Mouse (Mus musculus) MEL-GATA-1-ER (cell line): ENCODE data around the gene Hacd2.

Experiments used
- DNase-seq: peaks from one replicate; pipeline ENCODE4 v3.0.0-alpha.2; 2012; ENCODE audit warnings: low read depth; ENCODE audit errors: extremely low read depth

Gene Hacd2

DNA sequence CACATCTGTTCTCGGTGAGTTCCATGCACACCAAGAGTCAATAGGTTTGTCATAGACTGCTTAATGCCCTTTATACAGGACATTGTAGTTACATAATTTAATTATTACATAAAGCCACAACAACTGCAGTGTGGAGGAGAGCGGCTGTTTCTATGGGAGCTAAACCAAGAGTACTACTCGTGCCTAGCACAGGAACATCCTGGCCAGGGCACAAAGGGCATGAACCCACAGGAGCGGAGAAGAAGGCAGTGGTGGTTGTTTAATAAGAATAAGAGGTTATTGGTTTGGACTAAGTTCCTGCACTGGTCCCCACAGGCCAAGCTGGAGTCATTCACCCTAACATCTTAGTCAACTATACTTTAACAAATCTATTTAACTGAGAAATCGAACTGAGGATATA, 16.0 kb upstream of the Hacd2 start:
- no peak for DNase-seq

DNA sequence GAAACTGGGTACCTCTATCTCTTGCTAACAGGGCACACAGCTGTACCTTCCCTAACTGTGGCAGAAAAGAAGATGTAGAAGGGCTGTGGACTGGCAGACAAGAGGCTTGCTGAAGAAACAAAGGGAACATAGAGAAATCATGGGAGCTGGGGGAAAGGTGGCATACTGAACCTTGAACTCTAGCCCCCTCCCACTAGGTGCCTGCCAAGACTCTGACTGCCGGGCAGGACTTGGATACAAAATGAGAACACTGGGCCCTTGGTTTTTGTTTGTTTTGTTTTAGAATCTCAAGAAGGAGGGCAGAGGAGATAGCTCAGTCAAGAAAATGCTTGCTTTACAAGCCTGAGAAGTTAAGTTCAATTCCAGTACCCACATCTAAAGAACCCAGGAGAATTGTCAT, 14.9 kb upstream of the Hacd2 start:
- DNase-seq: no peak

DNA sequence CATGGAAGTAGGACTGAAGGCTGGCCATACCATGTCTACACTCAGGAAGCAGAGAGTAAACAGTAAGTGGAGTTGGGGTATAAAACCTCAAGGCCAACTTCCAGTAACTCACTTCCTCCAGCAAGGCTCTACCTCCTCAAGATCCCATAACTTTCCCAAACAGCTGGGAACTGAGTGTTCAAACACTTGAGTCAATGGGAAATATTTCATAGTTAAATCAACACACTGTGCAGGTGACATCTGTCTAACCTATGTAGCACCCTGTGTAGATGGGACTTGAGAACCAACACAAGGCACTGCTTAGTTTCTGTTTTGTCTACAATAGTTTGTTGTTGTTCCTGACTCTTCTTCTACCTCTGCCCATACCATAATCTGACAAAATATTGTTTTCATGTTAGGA, 13.8 kb upstream of the Hacd2 start:
- no peak for DNase-seq

DNA sequence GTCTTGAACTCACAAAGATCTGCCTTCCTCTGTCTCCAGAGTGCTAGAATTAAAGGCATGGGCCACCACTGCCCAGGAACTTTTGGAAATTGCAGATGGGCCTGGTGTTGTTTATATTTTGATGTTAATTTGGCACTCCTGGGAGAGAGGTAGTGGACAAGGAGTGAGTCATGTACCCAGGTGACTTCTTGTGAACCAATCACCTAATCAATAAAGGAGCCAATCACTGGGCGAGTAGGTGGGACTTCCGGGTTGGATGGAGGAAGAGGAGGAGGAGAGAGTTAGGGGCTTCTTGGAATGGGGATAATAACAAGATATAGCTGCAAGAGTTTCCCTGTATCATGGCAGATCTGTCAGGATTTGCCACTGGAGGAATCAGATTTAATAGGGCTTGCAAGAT, 8.7 kb upstream of the Hacd2 start:
- DNase-seq: no peak

DNA sequence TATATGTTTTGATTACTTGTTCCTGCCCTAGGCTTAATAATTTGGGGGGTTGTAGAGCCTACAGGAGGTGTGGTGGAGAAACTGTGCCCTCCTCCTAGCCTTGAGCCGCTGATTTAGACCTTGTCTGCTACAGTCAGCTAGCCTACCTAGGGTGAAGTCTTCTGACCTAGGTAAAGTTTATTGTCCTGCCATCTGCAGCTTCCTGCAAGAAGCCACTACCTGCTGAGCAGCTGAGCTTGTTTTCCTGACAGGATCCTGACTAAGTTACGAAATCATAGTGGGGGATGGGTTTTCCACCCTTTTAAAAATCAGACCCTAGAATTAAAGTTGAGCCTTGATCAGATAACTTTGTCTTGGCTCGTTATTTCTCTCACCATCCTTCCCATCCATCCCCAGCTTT, 5.7 kb upstream of the Hacd2 start:
- DNase-seq: no peak

DNA sequence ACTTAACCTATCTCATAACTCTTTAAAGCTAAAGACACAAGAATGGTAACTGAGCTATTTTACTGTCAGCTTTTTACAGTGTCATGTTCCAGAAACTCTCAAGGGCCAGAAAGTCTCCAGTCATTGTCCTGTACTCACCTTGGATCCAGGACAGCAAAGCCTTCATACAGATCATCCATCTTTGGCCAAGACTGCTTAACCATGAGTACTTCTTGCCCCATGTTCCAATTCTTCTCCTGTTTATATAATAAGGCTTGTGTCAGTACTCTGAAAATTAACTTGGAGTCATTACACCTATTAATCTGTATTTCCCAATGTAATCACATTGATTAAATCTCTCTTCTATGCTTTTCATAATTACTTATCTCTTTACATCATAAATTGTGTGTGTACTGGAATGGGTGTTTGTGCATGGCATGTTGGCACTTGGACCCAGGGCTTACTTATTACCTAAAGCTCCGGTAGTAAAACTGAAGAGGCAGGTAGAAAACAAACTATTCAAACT, 3.7 kb upstream of the Hacd2 start:
- DNase-seq: no peak

DNA sequence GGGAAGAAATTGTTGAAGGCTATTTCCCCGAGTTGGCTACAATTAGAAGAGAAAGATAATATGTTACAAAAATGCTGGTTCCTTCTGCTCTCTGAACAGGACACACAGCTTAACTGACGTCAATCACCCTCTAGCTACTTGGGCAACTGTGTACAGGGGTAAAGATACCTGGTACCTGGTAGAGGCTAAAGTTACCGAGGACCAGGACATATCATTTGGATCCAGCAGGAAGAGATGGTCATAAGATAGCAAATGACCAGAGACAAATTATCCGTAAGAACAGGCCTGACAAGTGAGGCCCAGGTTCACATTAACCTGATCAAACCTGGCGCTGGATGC, 356 bp upstream of the Hacd2 start:
- DNase-seq: no peak

DNA sequence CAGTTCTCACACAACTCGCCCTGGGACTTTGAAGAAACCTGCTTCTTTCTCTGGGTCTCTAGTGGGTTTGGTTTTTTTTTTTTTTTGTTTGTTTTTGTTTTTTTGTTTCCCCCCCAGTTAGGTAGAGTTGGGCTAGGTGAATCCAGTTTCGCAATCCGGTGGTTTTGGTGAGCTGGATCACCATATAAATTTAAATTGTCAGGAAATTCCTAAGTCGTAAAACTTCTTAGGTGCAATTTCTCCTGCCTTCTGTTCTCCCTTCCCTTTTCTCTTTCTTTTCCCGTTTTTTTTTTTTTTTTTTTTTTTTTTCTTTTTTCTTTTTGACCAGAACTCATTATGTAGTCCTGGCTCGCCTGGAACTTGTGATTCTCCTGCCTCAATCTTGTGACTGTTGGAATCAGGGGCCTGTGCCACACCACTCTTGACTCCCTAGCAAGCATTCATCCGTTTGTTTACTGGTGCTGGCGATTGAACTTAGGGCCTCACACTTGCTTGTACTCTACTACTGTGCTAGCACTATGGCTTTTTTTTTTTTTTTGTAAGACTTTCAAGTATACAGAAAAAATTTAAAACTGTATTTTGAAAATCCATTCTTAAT, 1.0 kb downstream of the Hacd2 start:
- DNase-seq: no peak

DNA sequence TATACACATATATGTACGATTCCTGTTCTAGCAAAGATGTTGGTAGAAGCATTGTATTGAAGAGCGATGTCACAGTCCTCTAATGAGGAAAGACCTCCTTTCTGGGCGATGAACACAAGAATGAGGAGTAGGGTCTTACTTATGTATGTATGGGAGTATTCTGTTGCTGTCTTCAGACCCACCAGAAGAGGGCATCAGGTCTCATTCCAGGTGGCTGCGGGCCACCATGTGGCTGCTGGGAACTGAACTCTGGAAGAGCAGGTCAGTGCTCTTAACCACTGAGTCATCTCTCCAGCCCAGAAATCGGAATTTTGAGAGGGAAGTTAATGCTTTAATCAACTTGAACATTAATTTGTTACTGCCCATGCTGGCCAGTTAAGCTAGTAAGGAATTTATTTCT, 2.1 kb downstream of the Hacd2 start:
- DNase-seq: no peak

DNA sequence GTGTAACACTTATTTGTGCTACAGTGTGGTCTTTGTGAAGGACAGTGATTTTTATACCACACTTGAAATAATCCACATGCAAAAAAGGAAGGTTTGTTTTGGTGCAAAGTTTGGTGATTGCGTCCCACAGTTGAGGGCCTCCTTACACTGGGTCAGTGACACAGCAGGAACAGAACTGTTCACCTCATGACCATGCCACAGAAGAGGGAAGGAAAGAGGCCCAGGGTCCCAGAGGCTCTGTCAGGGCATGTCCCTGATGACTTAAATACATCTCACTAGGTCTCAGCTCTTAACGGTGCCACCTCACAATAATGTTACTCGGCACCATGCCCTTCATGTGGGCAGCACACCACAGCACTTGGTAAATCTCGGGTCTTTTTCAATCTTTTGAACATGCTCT, 3.1 kb downstream of the Hacd2 start:
- DNase-seq: no peak

DNA sequence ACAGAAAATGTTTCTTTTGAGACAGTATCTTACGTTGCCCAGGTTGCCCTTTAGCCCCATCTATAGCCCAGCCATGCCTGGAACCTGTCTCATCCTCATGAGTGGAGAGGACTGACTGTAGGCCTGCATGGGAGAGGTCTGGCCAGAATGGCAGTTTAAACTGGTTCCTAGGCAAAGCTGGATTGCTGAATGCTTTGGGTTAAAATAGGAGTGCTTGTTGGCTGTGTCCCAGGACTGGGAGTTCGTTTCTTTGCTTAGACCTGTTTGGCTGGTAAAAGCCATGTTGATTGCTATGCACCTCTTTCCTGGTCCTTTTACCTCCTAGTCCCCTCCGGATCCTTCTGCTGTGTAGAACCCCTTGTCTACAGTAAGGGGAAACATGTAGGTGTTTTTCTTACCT, 11.0 kb downstream of the Hacd2 start:
- DNase-seq: no peak

DNA sequence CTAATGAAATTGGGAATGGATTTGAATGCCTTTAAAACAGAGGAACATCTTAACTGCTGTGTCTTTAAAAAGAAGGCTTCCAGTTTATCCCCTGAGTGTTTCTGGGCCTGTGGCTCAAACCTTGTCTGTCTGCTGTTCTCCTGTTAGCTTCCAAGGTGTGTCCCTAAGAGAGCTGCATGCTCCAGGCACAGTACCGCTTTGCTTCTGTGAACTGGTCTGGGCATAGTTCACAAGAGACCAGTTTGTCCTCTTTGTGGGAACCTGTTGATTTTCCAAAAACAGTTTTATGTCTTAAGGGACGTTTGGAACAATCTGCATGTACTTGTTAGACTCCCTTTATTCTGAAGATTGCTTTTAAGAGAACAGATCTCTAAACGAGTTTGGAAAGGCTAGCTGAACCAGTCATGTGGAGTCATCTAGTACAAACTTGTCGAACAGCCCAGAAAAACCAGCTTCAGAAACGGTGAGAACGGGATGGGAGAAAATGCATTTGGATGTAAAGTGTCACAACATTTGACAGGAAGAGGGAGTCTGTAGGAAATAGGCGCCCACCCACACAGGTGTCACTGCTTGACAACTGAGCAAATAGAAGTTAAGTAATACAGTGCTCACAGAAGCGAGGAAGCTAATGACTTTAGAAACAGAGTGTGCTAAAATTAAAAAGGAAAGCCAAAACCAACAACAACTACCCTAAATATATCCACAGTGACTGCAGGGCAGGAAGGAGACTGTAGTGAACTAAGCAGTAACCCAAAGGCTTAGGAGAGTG, 11.8 kb downstream of the Hacd2 start:
- DNase-seq: no peak

DNA sequence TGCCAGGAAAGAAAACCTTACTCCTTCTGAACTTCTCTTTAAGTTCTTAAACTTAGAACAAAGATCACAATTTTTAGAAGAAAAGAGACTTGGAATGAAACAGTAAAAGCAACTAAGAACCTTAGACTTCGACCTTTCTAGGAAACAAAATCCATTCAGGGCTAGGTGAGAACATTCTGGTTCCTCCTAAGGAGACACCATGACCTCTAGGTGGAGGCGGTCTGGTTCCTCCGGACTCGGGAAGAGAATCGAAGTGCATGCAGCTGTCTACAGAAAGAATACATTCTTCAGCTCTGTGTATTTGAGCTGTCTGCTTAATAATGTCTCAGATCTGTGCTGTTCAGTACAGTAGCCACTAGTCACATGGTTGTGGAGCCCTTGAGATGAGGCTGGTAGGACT, 12.7 kb downstream of the Hacd2 start:
- no peak for DNase-seq

DNA sequence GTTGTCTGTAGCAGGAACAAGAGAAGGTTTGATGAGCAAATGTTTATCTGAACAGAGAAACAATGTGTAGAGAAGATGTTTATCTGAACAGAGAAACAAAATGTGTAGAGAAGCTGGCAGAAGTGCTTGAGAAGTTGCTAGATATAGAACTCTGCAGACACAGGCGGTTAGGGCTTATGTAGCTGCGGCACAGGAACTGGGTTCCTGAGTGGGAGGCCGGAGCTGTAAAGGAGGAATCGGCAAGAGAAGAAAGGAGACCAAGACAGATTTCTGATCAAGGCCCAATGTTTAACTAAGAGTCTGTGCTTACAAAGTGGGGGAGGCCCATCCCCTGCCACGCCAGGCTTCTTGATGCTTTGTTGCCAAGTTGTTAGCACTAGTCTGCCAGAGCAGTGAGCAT, 14.5 kb downstream of the Hacd2 start:
- DNase-seq: no peak

DNA sequence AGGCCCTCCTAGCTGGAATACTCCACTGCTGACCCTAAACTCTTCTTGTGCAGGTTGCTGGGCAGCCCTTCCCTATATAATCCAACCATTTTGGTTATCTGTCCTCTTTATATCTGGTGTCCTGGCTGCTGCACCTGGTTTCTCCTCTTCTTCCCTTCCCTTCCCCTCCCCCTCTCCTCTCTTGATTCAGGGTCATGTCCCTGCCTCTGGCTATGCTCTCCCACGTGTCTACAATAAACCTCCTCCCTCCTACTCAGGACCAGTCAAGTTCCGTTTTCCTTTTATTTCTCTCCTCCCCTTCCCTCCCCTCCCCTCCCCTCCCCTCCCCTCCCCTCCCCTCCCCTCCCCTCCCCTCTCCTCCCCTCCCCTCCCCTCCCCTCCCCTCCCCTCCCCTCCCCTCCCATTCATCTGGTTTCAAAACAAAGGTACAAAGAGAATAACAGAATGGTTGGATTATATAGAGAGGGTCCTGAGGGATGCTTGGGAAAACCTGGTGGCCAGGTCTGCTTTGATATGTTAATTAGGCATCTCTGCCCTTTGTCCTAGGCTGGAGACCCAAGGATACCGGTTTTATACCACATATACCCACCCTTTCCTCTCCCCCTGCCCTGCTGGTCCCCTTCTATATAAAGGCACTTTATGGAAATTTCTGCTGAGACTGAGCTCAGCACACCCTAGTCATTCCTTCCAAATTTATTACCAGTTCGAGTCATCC, 16.3 kb downstream of the Hacd2 start:
- DNase-seq: no peak

DNA sequence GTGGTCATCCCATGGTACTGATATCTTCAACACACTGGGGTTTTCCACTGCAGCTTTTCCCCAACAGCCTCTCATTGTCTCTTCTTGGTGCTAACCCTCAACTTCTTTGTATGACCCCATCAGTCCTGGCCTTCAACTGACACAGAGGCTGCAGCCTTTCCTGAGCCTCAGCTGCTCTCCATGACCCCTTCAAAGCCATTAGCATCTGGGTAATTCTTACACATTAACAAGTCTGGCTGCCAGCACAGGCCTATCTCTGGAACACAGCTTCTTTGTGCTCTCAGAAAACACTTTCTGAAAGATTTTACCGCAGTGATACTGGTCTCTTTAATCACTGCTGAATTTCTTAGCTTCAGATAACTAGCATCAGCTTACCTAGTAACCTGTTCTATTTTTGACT, 17.9 kb downstream of the Hacd2 start:
- no peak for DNase-seq

DNA sequence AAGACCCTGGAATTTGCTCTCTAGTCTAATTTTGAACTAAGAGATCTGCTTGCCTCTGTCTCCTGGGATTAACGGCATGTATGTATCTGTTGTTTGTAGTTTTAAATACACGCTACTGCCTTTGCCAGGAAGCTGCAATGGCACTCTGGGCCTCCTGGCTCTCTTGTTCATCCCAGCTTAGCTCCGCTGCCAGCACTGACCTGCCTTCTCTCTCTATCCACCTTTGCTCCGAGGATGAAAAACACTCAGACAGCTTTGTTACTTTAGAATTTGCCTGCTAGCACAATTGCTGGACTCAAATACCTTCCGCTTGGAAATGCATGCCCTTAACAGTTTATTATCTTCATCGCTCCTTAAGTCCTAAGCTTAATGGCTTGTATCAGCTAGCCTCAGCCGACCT, 18.8 kb downstream of the Hacd2 start:
- DNase-seq: no peak

DNA sequence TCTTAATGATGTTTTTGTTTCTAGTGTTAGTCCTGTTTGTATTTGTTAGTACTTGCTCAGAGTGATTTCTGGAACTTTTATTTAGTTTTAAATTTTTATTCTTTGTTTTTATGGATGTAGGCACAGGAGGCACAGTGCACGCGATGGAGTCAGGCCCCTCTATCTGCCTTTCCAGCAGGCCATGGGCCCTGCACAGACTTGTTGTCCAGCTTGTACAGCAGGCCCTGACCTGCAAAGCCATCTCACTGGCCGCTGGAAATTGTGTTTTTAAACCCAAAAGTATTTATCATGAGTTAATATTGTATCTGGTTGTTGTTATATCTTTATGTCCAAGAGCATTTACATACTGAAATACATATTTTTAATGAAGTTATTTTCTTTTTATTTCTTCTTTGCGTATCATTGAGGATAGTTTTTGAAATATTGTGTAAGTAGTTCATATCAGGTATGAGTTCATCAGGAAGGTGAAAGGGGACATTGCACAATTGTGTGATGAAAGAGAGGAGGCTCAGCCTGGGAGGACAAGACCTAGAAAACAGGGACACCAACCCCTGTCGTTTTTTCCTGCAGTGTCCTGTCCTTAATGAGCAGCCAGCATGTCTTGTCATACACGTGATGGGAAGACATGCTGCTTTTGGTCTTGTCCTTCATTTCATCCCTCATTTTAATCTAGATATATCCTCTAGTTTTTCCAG, 24.0 kb downstream of the Hacd2 start:
- DNase-seq: no peak

DNA sequence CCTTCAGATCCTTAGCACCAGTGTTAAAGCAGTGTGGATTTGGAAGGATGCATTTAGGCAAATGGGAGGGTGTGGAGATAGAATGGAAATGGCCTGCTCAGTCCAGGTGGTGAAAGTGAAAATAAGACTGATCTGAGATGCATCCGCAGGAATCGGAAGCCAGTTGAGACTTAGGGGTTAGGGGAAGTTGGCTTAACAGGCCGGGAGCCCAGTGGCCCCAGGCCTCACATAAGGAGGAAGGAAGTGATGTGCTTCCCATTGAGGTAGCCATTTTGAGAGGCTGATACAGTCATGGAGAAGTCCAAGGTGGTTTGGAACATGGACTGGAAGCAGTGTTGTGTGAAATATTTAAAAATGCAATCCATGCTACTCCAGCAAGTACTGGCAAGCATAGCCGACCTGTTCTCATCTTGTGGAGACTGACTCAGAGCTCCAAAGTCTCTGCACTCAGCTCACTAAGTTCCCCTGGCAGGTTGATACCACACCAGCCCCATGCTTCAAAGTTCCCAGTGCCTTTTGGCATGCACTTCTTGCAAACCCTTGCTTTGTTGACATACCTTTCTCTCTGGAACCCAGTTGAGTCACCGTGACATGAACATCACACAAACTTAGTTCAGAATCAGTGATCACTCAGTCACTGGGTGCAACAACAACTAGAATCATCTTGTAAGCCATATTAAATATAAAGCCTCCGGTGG, 25.2 kb downstream of the Hacd2 start:
- DNase-seq: no peak

DNA sequence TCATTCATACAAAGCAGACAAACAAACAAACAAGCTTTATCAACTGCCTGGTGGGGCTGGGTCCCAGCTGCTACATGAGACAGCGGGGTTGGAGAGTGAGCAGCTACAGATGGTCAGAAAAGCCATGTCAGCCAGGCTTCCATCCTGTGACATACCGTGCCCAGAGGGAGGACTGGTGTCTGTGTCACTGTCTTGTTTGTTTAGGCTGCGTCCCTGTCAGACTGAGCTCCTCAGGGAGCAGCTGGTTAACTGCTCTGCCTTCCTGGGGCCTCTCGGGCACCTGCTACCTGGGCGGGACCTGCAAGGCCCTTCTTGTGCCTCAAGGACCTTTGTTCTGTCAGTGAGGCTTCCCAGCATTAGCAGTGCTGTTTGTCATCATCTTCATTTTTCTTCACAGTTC, 28.8 kb downstream of the Hacd2 start:
- no peak for DNase-seq

DNA sequence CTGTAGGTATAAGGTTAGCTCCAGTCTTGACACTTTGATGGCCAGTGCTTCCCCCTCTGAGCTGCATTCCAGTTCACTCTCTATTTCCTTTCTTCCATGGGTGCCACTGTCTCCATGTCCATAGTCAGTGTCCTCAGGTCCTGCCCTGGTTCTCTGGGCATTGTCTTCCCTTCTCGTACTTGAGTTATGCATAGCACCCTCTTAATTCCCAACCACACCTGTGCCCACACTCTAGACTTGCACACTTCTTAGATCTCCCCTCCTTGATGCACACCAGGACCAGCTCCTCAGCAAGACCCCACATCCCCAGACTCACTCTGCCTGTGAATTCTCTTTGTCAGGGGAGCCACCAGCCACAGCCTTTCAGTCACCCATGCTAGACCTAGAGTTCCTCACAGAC, 30.0 kb downstream of the Hacd2 start:
- DNase-seq: no peak
